Mouse (Mus musculus): ENCODE measurements around the gene Ptpn11. TPM values are rescaled to one million over a fixed set of nuclear protein-coding genes. Genes with fewer than 3 reads are reported as not detected.

The Ptpn11 gene
- polyA plus RNA-seq, 1 experiment: 17.3 TPM

- H3K4me1 ChIP-seq (ENCODE audit: control insufficient read depth, insufficient read depth, insufficient read length): peaks cover 2% of the 10 kb centered on the region; the same call in 1 of the 2 replicates
Observed at GRCm38 (mm10) chr5:121198376-121198775, 7.2 kb upstream of the Ptpn11 start.

GRCm38 (mm10) chr5:121197337-121197736 is 6.1 kb upstream of the Ptpn11 start:
- H3K4me1 ChIP-seq (ENCODE audit: control insufficient read depth, insufficient read depth, insufficient read length): peaks cover 2% of the 10 kb centered on the region; the same call in 1 of the 2 replicates
- DNase-seq (ENCODE audit: low read depth in 1 of 2, low spot score in 2 of 2): no peak
- no peak for TF ChIP-seq POLR2A (IDR thresholded peaks at IDR 0.05; ENCODE audit: low read depth, low read length)
- no peak for TF ChIP-seq CTCF (IDR thresholded peaks at IDR 0.05; ENCODE audit: extremely low read depth, insufficient read depth, insufficient read length, insufficient replicate concordance)
- H3K4me3 ChIP-seq (ENCODE audit: extremely low read depth, insufficient read depth, insufficient read length): no peak overlapping the region
- H3K36me3 ChIP-seq (ENCODE audit: control insufficient read depth, insufficient read depth, low read length): no peaks in the 10 kb centered on the region
- 86% methylated on average over 2 of the region's 2 CpGs for WGBS
- H3K27me3 ChIP-seq (ENCODE audit: control insufficient read depth, insufficient read depth, low read length): no peaks in the 10 kb centered on the region
- no peak overlapping the region for H3K27ac ChIP-seq (ENCODE audit: insufficient read depth, low read length)

More at GRCm38 (mm10) chr5:121198376-121198775, 7.2 kb upstream of the Ptpn11 start:
- 63% methylated on average over 5 of the region's 5 CpGs for WGBS
- H3K4me3 ChIP-seq (ENCODE audit: extremely low read depth, insufficient read depth, insufficient read length): no peak overlapping the region
- TF ChIP-seq CTCF (IDR thresholded peaks at IDR 0.05; ENCODE audit: extremely low read depth, insufficient read depth, insufficient read length, insufficient replicate concordance): no peak
- no peak for TF ChIP-seq POLR2A (IDR thresholded peaks at IDR 0.05; ENCODE audit: low read depth, low read length)
- no peak for DNase-seq (ENCODE audit: low read depth in 1 of 2, low spot score in 2 of 2)
- H3K36me3 ChIP-seq (ENCODE audit: control insufficient read depth, insufficient read depth, low read length): no peaks in the 10 kb centered on the region
- H3K27me3 ChIP-seq (ENCODE audit: control insufficient read depth, insufficient read depth, low read length): no peaks in the 10 kb centered on the region
- H3K27ac ChIP-seq (ENCODE audit: insufficient read depth, low read length): no peak overlapping the region

- H3K36me3 ChIP-seq (ENCODE audit: control insufficient read depth, insufficient read depth, low read length): no peaks in the 10 kb centered on the region
- H3K27ac ChIP-seq (ENCODE audit: insufficient read depth, low read length): no peak overlapping the region
- DNase-seq (ENCODE audit: low read depth in 1 of 2, low spot score in 2 of 2): no peak
- TF ChIP-seq CTCF (IDR thresholded peaks at IDR 0.05; ENCODE audit: extremely low read depth, insufficient read depth, insufficient read length, insufficient replicate concordance) (no peak), POLR2A (IDR thresholded peaks at IDR 0.05; ENCODE audit: low read depth, low read length) (no peak)
- no peaks in the 10 kb centered on the region for H3K27me3 ChIP-seq (ENCODE audit: control insufficient read depth, insufficient read depth, low read length)
- H3K4me3 ChIP-seq (ENCODE audit: extremely low read depth, insufficient read depth, insufficient read length): no peak overlapping the region
- WGBS: 50% methylated on average over 5 of the region's 5 CpGs
- H3K4me1 ChIP-seq (ENCODE audit: control insufficient read depth, insufficient read depth, insufficient read length): peaks cover 2% of the 10 kb centered on the region; the same call in 1 of the 2 replicates
Observed at GRCm38 (mm10) chr5:121196764-121197163, 5.6 kb upstream of the Ptpn11 start.

GRCm38 (mm10) chr5:121194173-121194572 is 3.0 kb upstream of the Ptpn11 start:
- Histone ChIP-seq H3K36me3 (ENCODE audit: control insufficient read depth, insufficient read depth, low read length) (no peaks in the 10 kb centered on the region), H3K27me3 (ENCODE audit: control insufficient read depth, insufficient read depth, low read length) (no peaks in the 10 kb centered on the region), H3K4me3 (ENCODE audit: extremely low read depth, insufficient read depth, insufficient read length) (no peak overlapping the region), H3K27ac (ENCODE audit: insufficient read depth, low read length) (no peak overlapping the region), H3K4me1 (ENCODE audit: control insufficient read depth, insufficient read depth, insufficient read length) (no peaks in the 10 kb centered on the region; the same call in 1 of the 2 replicates)
- DNase-seq (ENCODE audit: low read depth in 1 of 2, low spot score in 2 of 2): no peak
- TF ChIP-seq POLR2A (IDR thresholded peaks at IDR 0.05; ENCODE audit: low read depth, low read length) (no peak), CTCF (IDR thresholded peaks at IDR 0.05; ENCODE audit: extremely low read depth, insufficient read depth, insufficient read length, insufficient replicate concordance) (no peak)
- WGBS: 69% methylated on average over 1 of the region's 1 CpGs

- TF ChIP-seq CTCF (IDR thresholded peaks at IDR 0.05; ENCODE audit: extremely low read depth, insufficient read depth, insufficient read length, insufficient replicate concordance) (no peak), POLR2A (IDR thresholded peaks at IDR 0.05; ENCODE audit: low read depth, low read length) (no peak)
- Histone ChIP-seq H3K4me3 (ENCODE audit: extremely low read depth, insufficient read depth, insufficient read length) (peak overlapping the region; percentile 90), H3K27me3 (ENCODE audit: control insufficient read depth, insufficient read depth, low read length) (no peaks in the 10 kb centered on the region), H3K27ac (ENCODE audit: insufficient read depth, low read length) (peak overlapping the region; percentile 77), H3K36me3 (ENCODE audit: control insufficient read depth, insufficient read depth, low read length) (no peaks in the 10 kb centered on the region), H3K4me1 (ENCODE audit: control insufficient read depth, insufficient read depth, insufficient read length) (peaks cover 4% of the 10 kb centered on the region; the same call in 1 of the 2 replicates)
- WGBS: 15% methylated on average over 17 of the region's 17 CpGs
- DNase-seq (ENCODE audit: low read depth in 1 of 2, low spot score in 2 of 2): no peak
Observed at GRCm38 (mm10) chr5:121191584-121191906, 348 bp upstream of the Ptpn11 start.

GRCm38 (mm10) chr5:121190210-121190835 is 874 bp downstream of the Ptpn11 start:
- peaks cover 4% of the 10 kb centered on the region; the same call in 1 of the 2 replicates for H3K4me1 ChIP-seq (ENCODE audit: control insufficient read depth, insufficient read depth, insufficient read length)

GRCm38 (mm10) chr5:121189182-121189581 is 2.0 kb downstream of the Ptpn11 start:
- H3K27me3 ChIP-seq (ENCODE audit: control insufficient read depth, insufficient read depth, low read length): no peaks in the 10 kb centered on the region
- WGBS: 94% methylated on average over 9 of the region's 9 CpGs
- peaks cover 4% of the 10 kb centered on the region; the same call in 1 of the 2 replicates for H3K4me1 ChIP-seq (ENCODE audit: control insufficient read depth, insufficient read depth, insufficient read length)
- TF ChIP-seq CTCF (IDR thresholded peaks at IDR 0.05; ENCODE audit: extremely low read depth, insufficient read depth, insufficient read length, insufficient replicate concordance) (no peak), POLR2A (IDR thresholded peaks at IDR 0.05; ENCODE audit: low read depth, low read length) (no peak)
- H3K4me3 ChIP-seq (ENCODE audit: extremely low read depth, insufficient read depth, insufficient read length): no peak overlapping the region
- H3K27ac ChIP-seq (ENCODE audit: insufficient read depth, low read length): no peak overlapping the region
- DNase-seq (ENCODE audit: low read depth in 1 of 2, low spot score in 2 of 2): no peak
- H3K36me3 ChIP-seq (ENCODE audit: control insufficient read depth, insufficient read depth, low read length): no peaks in the 10 kb centered on the region

More at GRCm38 (mm10) chr5:121190210-121190835, 874 bp downstream of the Ptpn11 start:
- Histone ChIP-seq H3K4me3 (ENCODE audit: extremely low read depth, insufficient read depth, insufficient read length) (peak overlapping the region; percentile 90), H3K27ac (ENCODE audit: insufficient read depth, low read length) (no peak overlapping the region), H3K36me3 (ENCODE audit: control insufficient read depth, insufficient read depth, low read length) (no peaks in the 10 kb centered on the region), H3K27me3 (ENCODE audit: control insufficient read depth, insufficient read depth, low read length) (no peaks in the 10 kb centered on the region)
- WGBS: 35% methylated on average over 21 of the region's 21 CpGs
- no peak for DNase-seq (ENCODE audit: low read depth in 1 of 2, low spot score in 2 of 2)
- no peak for TF ChIP-seq POLR2A (IDR thresholded peaks at IDR 0.05; ENCODE audit: low read depth, low read length)
- TF ChIP-seq CTCF (IDR thresholded peaks at IDR 0.05; ENCODE audit: extremely low read depth, insufficient read depth, insufficient read length, insufficient replicate concordance): no peak

All from spleen, adult 2 months (tissue).